Mouse (Mus musculus) A20 (cell line): Measurements from ENCODE around the gene Ehd4.
A peak's percentile ranks its signal among the peaks of the same experiment; 100 is the strongest.

ENCODE experiments used
- DNase-seq: peaks from one replicate; pipeline ENCODE4 v3.0.0-alpha.2; 2011; ENCODE audit warnings: low read depth, low spot score

Gene Ehd4

GRCm38 (mm10) chr2:120154361-120154894, at the start of gene Ehd4:
Ehd4 (minus strand) TSS chr2:120154606.
- peak; percentile 99 for DNase-seq

GRCm38 (mm10) chr2:120203742-120204141, 49.3 kb upstream of the Ehd4 start:
- no peak for DNase-seq

- DNase-seq = no peak
These were observed 45.7 kb upstream of the Ehd4 start for GRCm38 (mm10) chr2:120200077-120200476.

GRCm38 (mm10) chr2:120188174-120188573, 33.8 kb upstream of the Ehd4 start:
- no peak for DNase-seq

GRCm38 (mm10) chr2:120187583-120187982, 33.2 kb upstream of the Ehd4 start:
- peak; percentile 36 for DNase-seq

- DNase-seq = peak; percentile 10
These were observed 31.3 kb upstream of the Ehd4 start for GRCm38 (mm10) chr2:120185527-120186276.

GRCm38 (mm10) chr2:120178936-120179335, 24.5 kb upstream of the Ehd4 start:
- DNase-seq = peak; percentile 26

- peak; percentile 56 for DNase-seq
These were observed 19.3 kb upstream of the Ehd4 start for GRCm38 (mm10) chr2:120173718-120174117.

- DNase-seq = no peak
These were observed 17.0 kb upstream of the Ehd4 start for GRCm38 (mm10) chr2:120171362-120171761.

GRCm38 (mm10) chr2:120170726-120171125, 16.3 kb upstream of the Ehd4 start:
- peak; percentile 57 for DNase-seq

GRCm38 (mm10) chr2:120169382-120169781, 15.0 kb upstream of the Ehd4 start:
- peak; percentile 36 for DNase-seq

- DNase-seq = no peak
These were observed 13.4 kb upstream of the Ehd4 start for GRCm38 (mm10) chr2:120167763-120168162.

GRCm38 (mm10) chr2:120165474-120165873, 11.1 kb upstream of the Ehd4 start:
- no peak for DNase-seq

GRCm38 (mm10) chr2:120159434-120159833, 5.0 kb upstream of the Ehd4 start:
- no peak for DNase-seq

- DNase-seq = peak; percentile 43
These were observed 4.4 kb upstream of the Ehd4 start for GRCm38 (mm10) chr2:120158846-120159245.

- peak; percentile 61 for DNase-seq
These were observed 3.6 kb upstream of the Ehd4 start for GRCm38 (mm10) chr2:120158016-120158415.

GRCm38 (mm10) chr2:120157606-120158005, 3.2 kb upstream of the Ehd4 start:
- peak; percentile 36 for DNase-seq

- peak; percentile 49 for DNase-seq
These were observed 633 bp downstream of the Ehd4 start for GRCm38 (mm10) chr2:120153586-120154360.

- DNase-seq = peak; percentile 39
These were observed 3.8 kb downstream of the Ehd4 start for GRCm38 (mm10) chr2:120150571-120150970.

GRCm38 (mm10) chr2:120149634-120150033, 4.8 kb downstream of the Ehd4 start:
- no peak for DNase-seq

GRCm38 (mm10) chr2:120147999-120148398, 6.4 kb downstream of the Ehd4 start:
- no peak for DNase-seq

- no peak for DNase-seq
These were observed 7.0 kb downstream of the Ehd4 start for GRCm38 (mm10) chr2:120147364-120147763.

GRCm38 (mm10) chr2:120146543-120146942, 7.9 kb downstream of the Ehd4 start:
- DNase-seq = no peak
